Mouse (Mus musculus) erythroblast, embryonic 14.5 days (primary cell): Measurements from ENCODE around the gene Casc4.

Source experiments
- GATA1 ChIP-seq: IDR thresholded peaks from 2 replicates; pipeline ENCODE4 v1.6.1; 2012; ENCODE audit warnings: low read length, inconsistent platforms, mixed read lengths
- TAL1 ChIP-seq: IDR thresholded peaks from 3 replicates; pipeline ENCODE4 v1.6.1; 2012; ENCODE audit warnings: low read length, inconsistent platforms, mixed read lengths

GRCm38 (mm10) chr2:121954971-121955656 lies 88.3 kb downstream of the Casc4 start:
- TF ChIP-seq GATA1 (no peak), TAL1 (no peak)
